14 mouse cellular contexts compared by ENCODE assay signal in genomic region chr2:28566545-28566944, GRCm38 (mm10). TPM values are rescaled to one million over a fixed set of nuclear protein-coding genes. Genes with fewer than 3 reads are reported as not detected.
DNase-seq lines count a peak whose midpoint lies in the region; TF ChIP-seq lines count a peak whose summit lies in the region.
"Had no signal": no experiment of that assay in that cellular context is flagged by ENCODE, and none has a peak within 500 bp of the region (broad histone marks: within the 10 kb centered on the region; RNA-seq: fewer than 3 reads in every experiment).

No protein-coding gene starts in this region.

- 0 out of 2 replicates have a peak, but pooled peaks have one; percentile 48 for TF ChIP-seq EP300 in heart, adult 2 months (IDR thresholded peaks at IDR 0.05; ENCODE audit: insufficient read depth, low read depth, low read length)

- no peak for TF ChIP-seq POLR2A in heart, adult 2 months (IDR thresholded peaks at IDR 0.05; ENCODE audit: insufficient read depth, low read depth, low read length)

- intact Hi-C loops in heart, adult 2 months (cut with DNase I), result no loop called here
- intact Hi-C loops in heart, postnatal 36 days (cut with DNase I), result no loop called here
- intact Hi-C loops in left cerebral cortex, adult 2 months (cut with DNase I), result no loop called here
- intact Hi-C loops in left cerebral cortex, postnatal 14 days (cut with DNase I), result no loop called here
- intact Hi-C loops in heart, postnatal 14 days (cut with DNase I), result no loop called here

- no peaks in the 10 kb centered on the region for H3K27me3 ChIP-seq in heart, adult 2 months (ENCODE audit: control insufficient read depth, insufficient read depth, low read length)
- H3K27me3 ChIP-seq: liver, embryonic 13.5 days had no signal

- peak overlapping the region; percentile 24; the same call in 1 of the 2 replicates for H3K27ac ChIP-seq in heart, adult 2 months
- 0 out of 2 replicates have a peak overlapping the region, but pooled peaks have one; percentile 19 for H3K27ac ChIP-seq in left cerebral cortex, adult 2 months
- H3K27ac ChIP-seq in brown adipose tissue, adult 24 weeks (replicated peaks; ENCODE audit: low read depth, low read length), result peak overlapping the region; percentile 36; the same call in 1 of the 2 replicates
- H3K27ac ChIP-seq: liver, embryonic 13.5 days had no signal

- no peak overlapping the region for H3K4me3 ChIP-seq in heart, adult 2 months
- H3K4me3 ChIP-seq in left cerebral cortex, adult 2 months, result no peak overlapping the region
- no peak overlapping the region for H3K4me3 ChIP-seq in brown adipose tissue, adult 24 weeks (ENCODE audit: insufficient read depth, low read depth, low read length)
- H3K4me3 ChIP-seq: liver, embryonic 13.5 days had no signal

- peak in 1 of 2 experiments; percentile 35 for DNase-seq in heart, adult 2 months
- DNase-seq in heart, postnatal 36 days, result no peak
- DNase-seq in left cerebral cortex, adult 2 months (ENCODE audit: extremely low spot score in 1 of 2, low spot score in 2 of 2), result no peak
- no peak for DNase-seq in left cerebral cortex, postnatal 14 days (ENCODE audit: low spot score in 2 of 2)
- DNase-seq in heart, postnatal 14 days, result peak; percentile 21 to 37
- no peak for DNase-seq in frontal cortex, postnatal 14 days (ENCODE audit: low spot score in 2 of 2)
- no peak for DNase-seq in cerebellum, adult 11 months
- DNase-seq: cerebellum, adult 9-10 months; liver, embryonic 13.5 days; retina, postnatal 1 day; thymus, adult 18-20 months had no signal

- H3K36me3 ChIP-seq in heart, adult 2 months (ENCODE audit: control insufficient read depth, insufficient read depth, low read length), result no peaks in the 10 kb centered on the region

- peaks cover 9% of the 10 kb centered on the region for H3K4me1 ChIP-seq in heart, adult 2 months (ENCODE audit: control insufficient read depth, insufficient read depth, low read length)
- H3K4me1 ChIP-seq in brown adipose tissue, adult 24 weeks (ENCODE audit: control insufficient read depth, insufficient read depth, insufficient read length, low read length), result 0 out of 2 replicates have a peak, but pooled peaks cover 11% of the 10 kb centered on the region
- H3K4me1 ChIP-seq: liver, embryonic 13.5 days had no signal

- no peaks in the 10 kb centered on the region for H3K79me2 ChIP-seq in heart, adult 2 months (replicated peaks; ENCODE audit: control insufficient read depth, insufficient read depth, low read length)

- no peak overlapping the region for H3K9ac ChIP-seq in heart, adult 2 months (ENCODE audit: low read depth, low read length)
- H3K9ac ChIP-seq: liver, embryonic 13.5 days had no signal

- WGBS in heart, adult 2 months, result 45% methylated on average over 5 of the region's 5 CpGs

- TF ChIP-seq CTCF in heart, adult 2 months (IDR thresholded peaks at IDR 0.05), result no peak
- no peak for TF ChIP-seq CTCF in left cerebral cortex, adult 2 months (IDR thresholded peaks at IDR 0.05)

RNA-seq across cellular contexts. Expression of gene Cel, which starts 3.3 kb away (rescaled TPM):
- total RNA-seq in heart, adult 2 months (2021), result not detected
- polyA plus RNA-seq in heart, adult 2 months (2012; rRNA removed), result not detected in 2 replicates
- not detected for total RNA-seq in heart, postnatal 36 days (2021)
- total RNA-seq in left cerebral cortex, adult 2 months (2021), result not detected
- total RNA-seq in left cerebral cortex, postnatal 14 days (2021), result not detected
- not detected in 2 replicates for polyA plus RNA-seq in brown adipose tissue, adult 24 weeks (2012; ENCODE audit: insufficient read depth, insufficient read length, missing spikeins)
- total RNA-seq in heart, postnatal 14 days (2021), result not detected
- total RNA-seq: heart, adult 18-20 months; megakaryocyte-erythroid progenitor cell, adult 5-6 weeks had no signal

RNA-seq across cellular contexts. Expression of gene Gtf3c5, which starts 17.0 kb away (rescaled TPM):
- 10 to 100 TPM; 11.0 to 12.2 TPM for total RNA-seq in heart, adult 2 months (2021)
- 14.3 and 21.9 TPM in 2 replicates for polyA plus RNA-seq in heart, adult 2 months (2012; rRNA removed)
- 10 to 100 TPM in 1 of 2 experiments, 1 to 10 TPM in 1; 9.6 to 11.5 TPM for total RNA-seq in heart, postnatal 36 days (2021)
- total RNA-seq in left cerebral cortex, adult 2 months (2021), result 10 to 100 TPM; 18.3 TPM
- 10 to 100 TPM; 15.8 to 17.6 TPM for total RNA-seq in left cerebral cortex, postnatal 14 days (2021)
- 5.2 and 6.9 TPM in 2 replicates for polyA plus RNA-seq in brown adipose tissue, adult 24 weeks (2012; ENCODE audit: insufficient read depth, insufficient read length, missing spikeins)
- 10 to 100 TPM in 1 of 2 experiments, 1 to 10 TPM in 1; 9.8 to 10.9 TPM for total RNA-seq in heart, postnatal 14 days (2021)

RNA-seq across cellular contexts. Expression of gene Ralgds, which starts 53.6 kb away (rescaled TPM):
- total RNA-seq in heart, adult 2 months (2021), result 10 to 100 TPM in 1 of 2 experiments, 1 to 10 TPM in 1; 9.7 to 12.2 TPM
- 19.5 and 24.8 TPM in 2 replicates for polyA plus RNA-seq in heart, adult 2 months (2012; rRNA removed)
- total RNA-seq in heart, postnatal 36 days (2021), result 10 to 100 TPM; 13.3 to 13.6 TPM
- 10 to 100 TPM; 81.1 to 92.6 TPM for total RNA-seq in left cerebral cortex, adult 2 months (2021)
- total RNA-seq in left cerebral cortex, postnatal 14 days (2021), result 100 to 1,000 TPM; 119 TPM
- polyA plus RNA-seq in brown adipose tissue, adult 24 weeks (2012; ENCODE audit: insufficient read depth, insufficient read length, missing spikeins), result 5.7 and 6.1 TPM in 2 replicates
- 10 to 100 TPM; 14.5 to 18.2 TPM for total RNA-seq in heart, postnatal 14 days (2021)

RNA-seq across cellular contexts. Expression of gene Gfi1b, which starts 55.2 kb away (rescaled TPM):
- total RNA-seq in heart, adult 2 months (2021), result not detected
- 0.12 TPM in 2 replicates for polyA plus RNA-seq in heart, adult 2 months (2012; rRNA removed)
- total RNA-seq in heart, postnatal 36 days (2021), result not detected
- total RNA-seq in left cerebral cortex, adult 2 months (2021), result not detected
- not detected for total RNA-seq in left cerebral cortex, postnatal 14 days (2021)
- polyA plus RNA-seq in brown adipose tissue, adult 24 weeks (2012; ENCODE audit: insufficient read depth, insufficient read length, missing spikeins), result not detected in 2 replicates
- total RNA-seq in heart, postnatal 14 days (2021), result not detected
- total RNA-seq: heart, adult 18-20 months had no signal

Comparison
In these comparisons a context has a peak if more than half of its experiments do, and no peak if none do; other contexts are left out.
1. DNase-seq: peak in heart, postnatal 14 days (2 of 2); none in heart, postnatal 36 days (0 of 2), left cerebral cortex, adult 2 months (0 of 2), left cerebral cortex, postnatal 14 days (0 of 2), frontal cortex, postnatal 14 days (0 of 2) and cerebellum, adult 11 months (single experiment).
2. RNA of gene Ralgds, which starts 53.6 kb away (total RNA-seq): 119 TPM in left cerebral cortex, postnatal 14 days and 81.1 to 92.6 TPM in left cerebral cortex, adult 2 months; 14.5 to 18.2 TPM in heart, postnatal 14 days, 13.3 to 13.6 TPM in heart, postnatal 36 days and 9.7 to 12.2 TPM in heart, adult 2 months; every median in the first group is over 4 times any median in the second.
3. Peak in every context shown above with its lines, with median percentiles within 50 percentile points of each other: H3K27ac ChIP-seq.